Mouse (Mus musculus): ENCODE results near the gene Atxn7. TPM values are rescaled to one million over a fixed set of nuclear protein-coding genes. Genes with fewer than 3 reads are reported as not detected.

Gene Atxn7
- polyA plus RNA-seq, 1 experiment, result 24.0 TPM

- DNase-seq, result no peak
- H3K27ac ChIP-seq (ENCODE audit: insufficient read depth, low read length), result no peak overlapping the region
- no peaks in the 10 kb centered on the region for H3K4me1 ChIP-seq (ENCODE audit: control insufficient read depth, insufficient read depth, low read length)
- no peaks in the 10 kb centered on the region for H3K27me3 ChIP-seq (ENCODE audit: control insufficient read depth, insufficient read depth, low read length)
- WGBS, result 91% methylated on average over 3 of the region's 3 CpGs
- no peak overlapping the region for H3K4me3 ChIP-seq (replicated peaks; ENCODE audit: insufficient read depth, low read depth, low read length)
- no peak for TF ChIP-seq POLR2A (IDR thresholded peaks at IDR 0.05; ENCODE audit: borderline replicate concordance, insufficient read depth, low read length)
- no peak for TF ChIP-seq CTCF (IDR thresholded peaks at IDR 0.05; ENCODE audit: borderline replicate concordance, insufficient read depth, low read depth, low read length)
These were observed 29.5 kb downstream of the Atxn7 start for GRCm38 (mm10) chr14:13990741-13991140.

- WGBS, result 69% methylated on average over 9 of the region's 9 CpGs
- no peak for DNase-seq
- H3K27me3 ChIP-seq (ENCODE audit: control insufficient read depth, insufficient read depth, low read length), result no peaks in the 10 kb centered on the region
- H3K4me1 ChIP-seq (ENCODE audit: control insufficient read depth, insufficient read depth, low read length), result no peaks in the 10 kb centered on the region
- H3K27ac ChIP-seq (ENCODE audit: insufficient read depth, low read length), result no peak overlapping the region
- no peak for TF ChIP-seq POLR2A (IDR thresholded peaks at IDR 0.05; ENCODE audit: borderline replicate concordance, insufficient read depth, low read length)
- no peak; the same call in 1 of the 2 replicates for TF ChIP-seq CTCF (IDR thresholded peaks at IDR 0.05; ENCODE audit: borderline replicate concordance, insufficient read depth, low read depth, low read length)
- H3K4me3 ChIP-seq (replicated peaks; ENCODE audit: insufficient read depth, low read depth, low read length), result no peak overlapping the region
These were observed 34.2 kb downstream of the Atxn7 start for GRCm38 (mm10) chr14:13995206-13996097.

GRCm38 (mm10) chr14:14002771-14003170 lies 41.5 kb downstream of the Atxn7 start:
- DNase-seq, result no peak
- H3K27ac ChIP-seq (ENCODE audit: insufficient read depth, low read length), result no peak overlapping the region
- WGBS, result 92% methylated on average over 7 of the region's 7 CpGs
- no peaks in the 10 kb centered on the region for H3K27me3 ChIP-seq (ENCODE audit: control insufficient read depth, insufficient read depth, low read length)
- H3K4me1 ChIP-seq (ENCODE audit: control insufficient read depth, insufficient read depth, low read length), result no peaks in the 10 kb centered on the region
- no peak overlapping the region for H3K4me3 ChIP-seq (replicated peaks; ENCODE audit: insufficient read depth, low read depth, low read length)
- no peak for TF ChIP-seq POLR2A (IDR thresholded peaks at IDR 0.05; ENCODE audit: borderline replicate concordance, insufficient read depth, low read length)
- TF ChIP-seq CTCF (IDR thresholded peaks at IDR 0.05; ENCODE audit: borderline replicate concordance, insufficient read depth, low read depth, low read length), result no peak

GRCm38 (mm10) chr14:14009712-14010111 lies 48.5 kb downstream of the Atxn7 start:
- Histone ChIP-seq H3K4me3 (replicated peaks; ENCODE audit: insufficient read depth, low read depth, low read length) (no peak overlapping the region), H3K4me1 (ENCODE audit: control insufficient read depth, insufficient read depth, low read length) (no peaks in the 10 kb centered on the region), H3K27ac (ENCODE audit: insufficient read depth, low read length) (no peak overlapping the region), H3K27me3 (ENCODE audit: control insufficient read depth, insufficient read depth, low read length) (no peaks in the 10 kb centered on the region)
- no peak for DNase-seq
- no peak for TF ChIP-seq CTCF (IDR thresholded peaks at IDR 0.05; ENCODE audit: borderline replicate concordance, insufficient read depth, low read depth, low read length)
- no peak for TF ChIP-seq POLR2A (IDR thresholded peaks at IDR 0.05; ENCODE audit: borderline replicate concordance, insufficient read depth, low read length)
- WGBS, result 88% methylated on average over 6 of the region's 6 CpGs

DNA sequence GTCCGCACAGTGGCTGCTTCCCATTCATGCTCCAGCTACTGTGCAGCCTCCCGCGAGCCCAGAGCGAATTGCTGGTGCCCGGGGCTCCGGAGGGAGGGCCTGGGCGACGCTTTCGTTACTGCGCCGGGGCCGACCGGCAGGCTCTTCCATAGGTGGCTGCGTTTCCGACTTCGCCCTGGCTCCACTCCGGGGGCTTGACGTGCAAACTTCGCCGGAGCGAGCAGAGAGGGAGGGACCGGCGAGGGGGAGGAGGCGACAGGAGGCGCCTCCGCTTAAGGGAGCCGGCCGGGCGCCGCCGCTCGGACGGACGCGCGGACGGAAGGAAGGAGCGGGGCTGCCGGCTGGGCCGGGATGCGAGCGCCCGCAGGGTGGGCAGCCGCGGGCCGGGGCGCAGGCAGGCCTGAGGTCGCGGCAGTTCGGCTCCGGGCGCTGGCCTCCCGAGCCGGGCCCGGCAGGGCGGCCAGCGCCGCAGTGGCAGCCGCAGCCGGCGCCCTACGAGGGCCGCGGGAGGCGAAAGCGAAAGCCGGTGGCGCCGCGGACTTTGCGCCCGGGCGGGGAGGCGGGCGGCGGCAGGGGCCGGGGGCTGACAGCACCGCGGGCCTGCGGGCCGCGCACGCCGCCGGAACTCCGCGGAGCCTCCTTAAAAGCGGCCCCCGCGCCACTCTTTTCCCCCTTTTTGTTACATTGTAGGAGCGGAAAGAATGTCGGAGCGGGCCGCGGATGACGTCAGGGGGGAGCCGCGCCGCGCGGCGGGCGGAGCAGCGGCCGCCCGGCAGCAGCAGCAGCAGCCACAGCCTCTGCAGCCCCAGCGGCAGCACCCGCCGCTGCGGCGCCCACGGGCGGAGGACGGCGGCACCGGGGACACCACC lies 51.4 kb downstream of the Atxn7 start:
- WGBS, result under 1% methylated on average over 106 of the region's 116 CpGs
- Histone ChIP-seq H3K27me3 (ENCODE audit: control insufficient read depth, insufficient read depth, low read length) (no peaks in the 10 kb centered on the region), H3K4me3 (replicated peaks; ENCODE audit: insufficient read depth, low read depth, low read length) (peak overlapping the region; percentile 62), H3K27ac (ENCODE audit: insufficient read depth, low read length) (peak overlapping the region; percentile 90), H3K4me1 (ENCODE audit: control insufficient read depth, insufficient read depth, low read length) (no peaks in the 10 kb centered on the region; the same call in 1 of the 2 replicates)
- TF ChIP-seq POLR2A (IDR thresholded peaks at IDR 0.05; ENCODE audit: borderline replicate concordance, insufficient read depth, low read length), result 0 out of 2 replicates have a peak, but pooled peaks have one; percentile 16
- TF ChIP-seq CTCF (IDR thresholded peaks at IDR 0.05; ENCODE audit: borderline replicate concordance, insufficient read depth, low read depth, low read length), result no peak
- peak; percentile 87 to 89 for DNase-seq

- H3K27me3 ChIP-seq (ENCODE audit: control insufficient read depth, insufficient read depth, low read length), result no peaks in the 10 kb centered on the region
- peak overlapping the region; percentile 90 for H3K27ac ChIP-seq (ENCODE audit: insufficient read depth, low read length)
- peak overlapping the region; percentile 62 for H3K4me3 ChIP-seq (replicated peaks; ENCODE audit: insufficient read depth, low read depth, low read length)
- no peaks in the 10 kb centered on the region; the same call in 1 of the 2 replicates for H3K4me1 ChIP-seq (ENCODE audit: control insufficient read depth, insufficient read depth, low read length)
- TF ChIP-seq POLR2A (IDR thresholded peaks at IDR 0.05; ENCODE audit: borderline replicate concordance, insufficient read depth, low read length), result no peak
- TF ChIP-seq CTCF (IDR thresholded peaks at IDR 0.05; ENCODE audit: borderline replicate concordance, insufficient read depth, low read depth, low read length), result no peak
- DNase-seq, result peak in 1 of 2 experiments; percentile 69
- 2% methylated on average over 22 of the region's 27 CpGs for WGBS
These were observed 52.0 kb downstream of the Atxn7 start for GRCm38 (mm10) chr14:14013252-14013711.

- TF ChIP-seq CTCF (IDR thresholded peaks at IDR 0.05; ENCODE audit: borderline replicate concordance, insufficient read depth, low read depth, low read length) (no peak), POLR2A (IDR thresholded peaks at IDR 0.05; ENCODE audit: borderline replicate concordance, insufficient read depth, low read length) (no peak)
- no peaks in the 10 kb centered on the region for H3K27me3 ChIP-seq (ENCODE audit: control insufficient read depth, insufficient read depth, low read length)
- H3K4me1 ChIP-seq (ENCODE audit: control insufficient read depth, insufficient read depth, low read length), result no peaks in the 10 kb centered on the region; the same call in 1 of the 2 replicates
- DNase-seq, result peak in 1 of 2 experiments; percentile 9
- no peak overlapping the region for H3K4me3 ChIP-seq (replicated peaks; ENCODE audit: insufficient read depth, low read depth, low read length)
- H3K27ac ChIP-seq (ENCODE audit: insufficient read depth, low read length), result no peak overlapping the region
- WGBS, result 54% methylated on average over 6 of the region's 6 CpGs
These were observed 53.6 kb downstream of the Atxn7 start for GRCm38 (mm10) chr14:14014636-14015375.
